Mouse (Mus musculus) right cerebral cortex, adult 18-20 months (tissue): Measurements from ENCODE around the gene Exosc9.
"Not testable (repeated sequence)": the region's sequence is repeated elsewhere in the genome, so short reads cannot be mapped to it uniquely, and the experiment has no call there.

Experiments
- DNase-seq: peaks from one replicate; pipeline ENCODE4 v3.0.0; 2022; ENCODE audit warnings: mixed read lengths

The Exosc9 gene

GRCm38 (mm10) chr3:36557601-36558000 lies 5.2 kb downstream of the Exosc9 start:
- DNase-seq, result no peak

- DNase-seq, result no peak
These were observed 7.2 kb downstream of the Exosc9 start for GRCm38 (mm10) chr3:36559606-36560005.

- DNase-seq, result no peak
These were observed 11.3 kb downstream of the Exosc9 start for GRCm38 (mm10) chr3:36563666-36564065.

- no peak for DNase-seq
These were observed 17.4 kb downstream of the Exosc9 start for GRCm38 (mm10) chr3:36569836-36570235.

- peak; percentile 12 for DNase-seq
These were observed 19.0 kb downstream of the Exosc9 start for GRCm38 (mm10) chr3:36571361-36571826.

- DNase-seq, result peak; percentile 98
These were observed 19.5 kb downstream of the Exosc9 start, which contains the start of gene Ccna2 for GRCm38 (mm10) chr3:36571827-36572378. Ccna2 (minus strand) TSS chr3:36572150.

- DNase-seq, result no peak
These were observed 46.4 kb downstream of the Exosc9 start for GRCm38 (mm10) chr3:36598811-36599210.

- DNase-seq, result not testable (repeated sequence)
These were observed 47.4 kb downstream of the Exosc9 start for GRCm38 (mm10) chr3:36599773-36600172.

- DNase-seq, result no peak
These were observed 53.7 kb downstream of the Exosc9 start for GRCm38 (mm10) chr3:36605894-36606783.

GRCm38 (mm10) chr3:36612687-36613086 lies 60.3 kb downstream of the Exosc9 start:
- DNase-seq, result no peak

- peak; percentile 97 for DNase-seq
These were observed 60.9 kb downstream of the Exosc9 start, which contains the start of gene Bbs7 for GRCm38 (mm10) chr3:36613202-36613907. Bbs7 (minus strand) TSS chr3:36613477.

GRCm38 (mm10) chr3:36613908-36614255 lies 61.5 kb downstream of the Exosc9 start:
- DNase-seq, result no peak
